Mouse (Mus musculus) mesoderm, embryonic 11.5 days (tissue): ENCODE data around the gene C3ar1.
A peak's percentile ranks its signal among the peaks of the same experiment; 100 is the strongest.

Experiments used
- DNase-seq: peaks from one replicate; pipeline ENCODE4 v3.0.0-alpha.2; 2012; ENCODE audit warnings: low read depth, low spot score

C3ar1 gene

DNA sequence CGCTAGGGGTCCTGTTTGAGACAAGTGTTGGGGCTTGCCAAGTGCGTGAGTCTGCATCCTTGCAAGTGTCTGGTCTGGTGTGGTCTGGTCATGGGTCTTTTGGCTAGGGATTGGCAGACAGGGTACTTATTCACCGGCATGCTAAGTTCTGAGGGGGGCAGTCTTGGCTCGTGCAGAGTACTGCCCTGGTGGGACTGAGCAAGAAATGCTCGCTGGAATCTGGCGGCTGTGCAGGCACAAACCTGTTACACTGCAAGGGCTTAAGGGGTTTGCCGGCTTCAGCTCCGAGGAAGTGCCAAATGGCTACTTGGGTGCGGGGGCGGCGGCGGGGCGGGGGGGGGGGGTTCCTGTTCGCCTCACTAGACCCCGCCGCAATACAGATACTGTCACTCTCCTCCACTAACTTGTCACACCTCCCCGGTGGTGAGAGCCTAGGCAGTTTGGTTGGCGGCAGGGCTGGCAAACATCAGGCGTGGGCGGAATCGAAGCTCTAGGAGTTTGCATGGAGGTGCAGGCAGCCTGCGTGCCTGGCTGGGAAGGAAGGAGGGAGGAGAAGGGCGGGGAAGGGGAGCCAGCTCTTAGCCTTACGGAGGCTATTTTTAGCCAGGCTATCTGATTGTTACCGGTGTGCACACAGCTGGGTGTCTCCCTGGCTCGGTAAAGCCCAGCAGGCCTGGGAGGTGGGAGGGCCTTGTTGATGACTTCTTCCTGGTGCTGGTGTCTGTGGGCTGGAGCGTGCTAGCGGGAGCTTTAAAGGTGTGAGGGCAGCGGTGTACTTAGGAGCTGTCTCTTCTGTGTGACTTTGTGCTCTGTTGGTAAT lies 29.8 kb downstream of the C3ar1 start:
- DNase-seq, result peak; percentile 43

DNA sequence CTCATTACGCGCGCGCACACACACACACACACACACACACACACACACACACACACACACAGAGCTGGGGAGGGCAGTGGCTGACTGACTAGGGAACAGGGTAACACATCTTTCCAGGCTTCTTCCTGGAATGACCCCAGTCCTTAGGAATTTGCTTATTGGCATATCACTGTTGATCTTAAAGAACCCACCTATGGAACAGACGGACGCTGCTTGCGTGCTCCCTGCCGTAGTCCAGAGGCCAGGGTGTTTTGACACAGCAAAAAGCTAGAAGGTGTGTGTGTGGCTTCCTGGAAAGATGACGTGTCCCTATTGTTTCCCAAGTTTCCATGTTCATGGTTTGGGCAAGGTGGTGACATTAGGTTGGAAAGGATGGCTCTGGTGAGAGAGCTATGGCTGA lies 30.8 kb downstream of the C3ar1 start:
- no peak for DNase-seq

DNA sequence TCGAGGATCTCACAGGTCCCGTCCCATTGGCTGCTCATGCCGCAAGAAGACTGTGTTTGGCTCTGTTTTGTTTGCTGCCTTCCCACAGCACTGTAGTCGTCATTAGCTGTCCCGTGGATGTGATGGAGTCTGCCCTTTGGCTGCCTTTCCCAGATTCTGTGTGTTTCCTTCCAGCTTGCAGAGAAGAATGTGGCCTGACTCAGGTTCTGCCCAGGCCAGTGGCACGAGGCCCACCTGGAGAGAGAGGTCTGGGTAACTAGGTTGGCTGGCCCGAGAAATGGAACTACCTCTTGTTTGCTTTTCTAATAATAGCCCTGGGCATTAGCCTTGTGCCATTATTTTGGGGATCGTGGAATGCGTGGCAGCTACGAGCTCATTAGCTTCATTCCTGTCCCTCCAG lies 31.9 kb downstream of the C3ar1 start:
- DNase-seq, result no peak

DNA sequence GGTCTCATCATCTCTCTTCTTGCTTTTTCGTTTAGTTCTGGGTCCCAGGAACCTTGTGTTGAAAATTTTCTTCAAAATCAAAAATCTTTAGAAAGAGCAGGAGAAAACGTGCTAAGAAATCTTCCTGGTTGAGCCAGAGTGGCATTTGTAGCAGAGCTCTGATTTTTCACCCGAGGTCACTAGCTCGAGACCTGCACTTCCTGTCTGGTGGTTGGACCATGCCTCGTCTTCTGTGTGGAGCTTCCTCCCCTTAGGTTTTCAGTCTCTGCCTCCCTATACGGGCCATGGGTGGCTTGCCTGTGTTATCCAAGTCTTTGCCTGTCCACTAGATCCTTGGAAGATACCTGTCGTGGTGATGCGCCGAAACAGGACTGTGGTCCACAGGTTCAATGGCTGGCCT lies 34.1 kb downstream of the C3ar1 start:
- DNase-seq, result no peak

DNA sequence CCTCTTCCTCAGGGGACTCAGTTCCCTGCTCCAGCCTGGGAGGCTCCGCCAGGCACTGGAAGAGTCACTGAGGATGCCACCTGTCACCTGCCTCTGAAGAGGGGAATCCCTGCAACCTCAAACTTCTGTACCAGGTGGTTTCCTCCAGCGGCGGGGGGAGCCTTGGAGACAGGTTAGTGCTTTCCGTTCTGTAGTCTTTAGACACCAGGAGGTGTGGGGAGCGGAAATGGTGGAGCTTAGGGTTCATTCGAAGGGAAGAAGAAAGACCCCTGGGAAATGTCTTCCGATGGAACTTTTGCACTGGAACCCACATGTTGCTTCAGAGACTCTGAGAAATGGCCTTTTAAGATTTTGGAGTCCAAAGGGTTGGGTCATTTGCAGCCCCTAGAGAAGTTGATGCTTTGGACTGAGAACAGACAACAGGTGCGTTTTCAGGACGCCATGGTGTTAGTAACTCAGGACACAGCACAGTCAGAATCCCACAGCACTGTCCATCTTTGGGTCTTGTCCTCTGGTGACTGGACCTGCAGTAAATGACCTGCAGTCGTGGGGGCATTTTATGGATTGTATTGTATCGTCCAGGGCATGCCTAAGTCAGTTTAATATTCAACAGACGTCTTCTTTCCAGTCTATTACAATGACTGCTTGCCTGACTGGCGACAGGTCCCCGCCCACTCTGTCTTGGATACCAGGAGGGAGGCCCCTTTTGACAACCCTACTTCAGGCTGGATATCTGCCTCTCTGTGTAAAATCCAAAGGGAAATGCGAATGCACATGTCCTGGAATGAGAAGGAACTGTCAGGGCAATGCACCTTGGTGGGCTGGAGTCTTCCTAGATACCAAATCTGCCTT lies 34.9 kb downstream of the C3ar1 start:
- DNase-seq, result no peak

DNA sequence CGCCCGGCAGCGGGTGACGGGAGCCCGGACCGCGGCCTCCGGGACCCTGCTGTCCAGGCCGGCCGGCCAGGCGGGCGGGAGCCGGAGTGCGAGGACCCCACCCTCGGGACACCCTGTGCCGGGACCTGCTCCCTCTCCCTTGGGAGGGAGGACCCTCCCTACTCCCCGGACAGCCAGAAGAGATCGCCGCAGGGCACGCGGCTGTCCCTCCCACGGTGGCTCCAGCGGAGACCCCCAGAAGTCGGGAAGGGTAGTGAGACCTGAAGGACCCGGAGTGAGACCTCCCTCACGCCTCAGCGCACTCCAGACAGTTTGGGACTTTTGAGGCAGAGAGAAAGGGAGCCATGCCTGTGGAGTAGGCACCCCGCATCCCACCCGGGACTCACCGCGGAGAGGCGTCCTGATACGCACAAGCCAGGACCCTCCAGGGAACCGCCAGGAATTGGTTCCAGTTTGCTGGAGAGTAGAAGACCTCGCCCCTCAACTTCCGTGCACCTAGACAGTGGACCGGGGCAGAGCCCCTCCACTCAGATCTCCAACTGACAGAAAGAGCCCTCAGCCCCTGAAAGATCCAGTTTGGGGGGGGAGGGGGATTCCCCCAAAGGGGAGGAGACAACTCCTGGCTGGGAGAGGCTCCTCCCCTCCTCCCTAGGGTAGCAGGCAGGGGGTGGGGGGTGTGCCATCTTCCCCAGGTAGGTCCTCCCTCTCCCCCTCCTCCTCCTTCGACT lies 35.7 kb downstream of the C3ar1 start:
- peak; percentile 31 for DNase-seq

DNA sequence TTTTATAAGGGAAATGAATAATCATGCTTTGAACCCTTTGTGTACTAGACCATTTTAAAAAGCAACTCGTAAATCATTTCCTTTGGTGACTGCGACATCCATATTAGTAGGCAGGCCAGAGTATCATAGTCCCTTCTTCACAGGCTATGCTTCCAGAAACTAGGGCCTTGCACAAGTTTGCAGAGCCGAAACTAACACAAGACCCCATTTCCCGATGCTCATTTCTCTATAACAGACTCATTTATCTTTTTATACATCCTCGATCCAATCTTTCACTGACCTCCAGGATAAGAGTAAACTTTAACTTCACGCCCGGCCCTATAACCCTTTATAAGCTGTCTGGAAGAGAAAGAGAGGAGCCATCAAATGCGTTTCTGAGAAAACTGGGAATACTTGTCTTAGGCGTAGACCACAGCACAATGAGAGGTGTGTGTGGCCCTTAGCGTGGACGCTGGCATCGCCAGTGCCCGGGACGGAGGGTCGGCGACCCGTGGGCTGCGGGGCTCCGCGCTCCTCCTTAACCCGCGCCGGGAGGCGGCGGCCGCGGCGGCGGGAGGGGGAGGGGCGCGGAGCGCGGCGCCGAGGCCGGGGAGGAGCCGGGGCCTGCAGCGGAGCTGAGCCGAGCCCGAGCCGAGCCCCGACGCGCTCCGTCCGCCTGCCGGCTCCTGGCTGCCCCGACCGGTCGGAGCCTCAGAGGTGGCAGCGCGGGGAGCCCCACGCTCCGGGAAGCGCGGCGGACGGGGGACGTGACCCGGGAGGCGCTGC lies 36.5 kb downstream of the C3ar1 start, which contains the start of gene Foxj2:
Gene Foxj2, plus strand, starts transcription at position 609 of the 765 bp plus-strand sequence.
- DNase-seq, result peak; percentile 54

DNA sequence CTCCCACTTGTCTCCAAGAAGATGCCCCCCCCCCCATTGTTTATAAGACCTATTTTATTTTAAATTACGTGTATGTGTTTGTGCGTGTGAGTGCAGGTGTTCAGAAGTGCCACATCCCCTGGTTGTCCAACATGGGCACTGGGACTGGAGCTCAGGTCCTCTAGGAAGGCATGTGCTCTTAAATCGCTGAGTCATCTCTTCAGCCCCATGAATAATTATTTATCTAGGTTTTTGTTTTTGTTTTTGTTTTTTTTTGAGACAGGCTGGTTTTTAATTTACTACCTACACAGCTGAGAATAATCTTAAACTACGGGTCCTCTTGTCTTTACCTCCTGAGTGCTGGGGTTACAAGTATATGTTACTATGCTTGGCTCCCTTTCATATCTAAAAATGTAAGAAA lies 42.3 kb downstream of the C3ar1 start:
- no peak for DNase-seq

DNA sequence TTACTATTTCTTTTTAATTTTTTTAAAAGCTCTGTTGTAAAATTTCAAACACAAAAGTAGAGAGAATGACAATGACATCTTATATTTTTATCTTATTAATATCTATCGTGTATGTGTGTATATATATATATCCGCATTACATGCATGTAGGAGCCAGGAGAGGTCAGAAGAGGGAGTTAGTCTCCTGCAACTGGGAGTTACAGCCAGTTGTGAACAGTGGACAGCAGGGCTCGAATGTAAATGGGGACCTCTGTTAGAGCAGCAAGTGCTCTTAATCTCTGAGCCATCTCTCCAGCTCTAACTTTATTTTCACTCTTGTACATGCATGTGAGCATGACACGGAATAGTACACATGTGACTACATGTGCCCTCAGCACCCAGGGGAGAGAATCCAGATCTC lies 43.2 kb downstream of the C3ar1 start:
- DNase-seq, result no peak

DNA sequence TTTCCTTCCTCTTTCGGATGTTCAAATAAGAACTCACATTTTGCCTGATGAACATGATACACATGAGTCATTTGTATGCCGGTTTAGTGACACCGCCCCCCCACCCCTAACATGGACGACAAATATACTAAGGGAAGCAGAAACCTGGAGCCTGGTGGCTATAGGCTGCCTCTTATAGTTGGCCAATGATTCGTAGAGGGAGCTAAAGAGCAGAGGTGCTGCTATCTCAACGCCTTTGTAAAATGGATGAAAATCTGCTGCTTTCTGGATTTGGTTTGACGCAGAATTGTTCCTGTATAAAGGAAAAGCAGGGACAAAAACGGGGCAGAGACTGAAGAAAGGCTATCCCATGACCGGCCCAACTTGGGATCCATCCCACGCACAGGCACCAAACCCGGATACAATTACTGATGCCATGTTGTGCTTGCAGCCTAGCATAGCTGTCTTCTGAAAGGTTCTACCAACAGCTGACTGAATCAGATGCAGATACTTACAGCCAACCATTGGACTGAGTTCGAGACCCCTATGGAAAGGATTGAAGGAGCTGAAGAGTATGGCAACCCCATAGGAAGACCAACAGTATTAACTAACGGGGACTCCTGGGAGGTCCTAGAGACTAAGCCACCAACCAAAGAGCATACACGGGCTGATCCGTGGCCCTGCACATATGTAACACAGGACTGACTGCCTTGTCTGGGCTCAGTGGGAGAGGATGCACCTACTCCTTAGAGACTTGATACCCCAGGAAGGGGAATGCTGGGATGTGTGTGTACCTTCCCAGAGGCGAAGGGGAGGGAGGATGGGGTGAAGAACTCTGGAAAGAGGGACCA lies 44.0 kb downstream of the C3ar1 start:
- peak; percentile 68 for DNase-seq

DNA sequence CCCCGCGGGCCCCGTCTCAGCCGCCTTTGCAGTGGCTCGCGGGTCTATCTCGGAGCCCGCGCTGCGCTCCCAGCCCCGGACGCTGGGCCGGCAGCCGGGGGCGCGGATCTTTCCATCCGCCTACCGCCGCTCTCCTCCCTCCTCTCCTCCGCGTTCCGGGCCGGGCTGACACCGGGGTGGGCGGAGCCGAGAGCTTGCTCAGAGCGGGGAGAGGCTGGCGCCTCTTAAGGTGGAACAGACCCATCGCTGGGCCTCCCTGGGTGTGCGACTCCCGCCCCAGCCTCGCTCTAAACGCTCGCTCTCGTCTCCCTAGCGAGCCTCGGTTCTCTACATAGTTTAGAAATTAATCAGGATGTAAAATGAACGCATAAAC lies 44.7 kb downstream of the C3ar1 start:
- DNase-seq, result peak; percentile 88

DNA sequence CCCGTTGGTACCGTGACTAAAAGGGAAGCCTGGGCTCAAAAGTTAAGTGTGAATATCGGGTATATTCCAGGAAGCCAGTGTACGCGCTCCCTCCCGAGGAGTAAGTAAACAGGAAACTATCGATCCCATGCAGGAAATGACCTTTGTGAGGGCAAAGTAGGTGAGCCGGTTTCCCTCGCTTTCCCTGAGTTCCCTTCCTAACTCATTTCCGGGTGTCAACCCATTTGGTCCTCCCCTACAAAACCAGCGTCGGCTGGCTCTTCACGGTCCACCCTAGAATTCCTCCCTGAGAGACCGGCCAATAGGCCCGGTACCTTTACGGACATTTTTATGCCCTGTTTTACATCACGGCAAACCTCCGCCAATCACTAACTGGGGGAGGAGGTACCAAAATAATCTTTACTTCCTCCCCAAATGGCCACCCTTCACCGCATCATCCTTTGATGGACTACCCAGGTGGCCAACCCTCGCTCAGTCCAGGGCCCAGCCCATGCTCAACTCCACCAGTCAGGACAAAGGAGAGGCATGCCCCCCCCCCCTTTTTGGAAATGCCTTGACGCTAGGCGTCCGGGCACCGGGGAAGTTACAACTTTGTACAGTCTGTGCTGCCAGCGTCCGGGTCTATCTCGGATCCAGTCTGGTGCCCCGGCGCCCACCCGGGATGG lies 45.2 kb downstream of the C3ar1 start:
- peak; percentile 98 for DNase-seq

DNA sequence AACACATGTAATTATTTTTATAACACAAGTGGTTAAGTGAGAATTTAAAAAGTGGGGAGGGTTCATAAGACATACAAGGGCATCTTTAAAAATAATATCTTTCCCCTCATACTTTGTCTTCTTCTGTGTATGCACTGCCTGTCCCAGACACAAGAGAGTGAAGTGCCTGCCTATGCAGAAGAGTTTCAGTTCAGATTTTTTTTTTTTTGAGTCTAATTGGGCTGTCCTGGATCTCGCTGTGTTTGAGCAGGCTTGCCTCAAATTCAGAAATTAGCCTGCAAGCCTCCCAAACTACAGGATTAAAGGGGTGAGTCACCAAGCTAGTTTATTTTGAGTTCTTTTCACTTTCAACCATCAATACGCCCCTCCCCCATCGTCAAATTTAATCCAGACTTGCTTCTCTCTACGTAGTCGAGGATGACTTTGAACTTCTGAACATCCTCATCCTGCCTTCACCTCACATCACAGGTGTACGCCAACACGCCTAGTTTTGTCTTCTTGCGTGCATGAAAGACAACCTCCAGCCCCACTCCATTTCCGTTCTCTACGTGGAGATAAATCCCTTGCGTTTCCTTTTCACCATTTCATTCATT lies 45.8 kb downstream of the C3ar1 start:
- DNase-seq, result no peak

DNA sequence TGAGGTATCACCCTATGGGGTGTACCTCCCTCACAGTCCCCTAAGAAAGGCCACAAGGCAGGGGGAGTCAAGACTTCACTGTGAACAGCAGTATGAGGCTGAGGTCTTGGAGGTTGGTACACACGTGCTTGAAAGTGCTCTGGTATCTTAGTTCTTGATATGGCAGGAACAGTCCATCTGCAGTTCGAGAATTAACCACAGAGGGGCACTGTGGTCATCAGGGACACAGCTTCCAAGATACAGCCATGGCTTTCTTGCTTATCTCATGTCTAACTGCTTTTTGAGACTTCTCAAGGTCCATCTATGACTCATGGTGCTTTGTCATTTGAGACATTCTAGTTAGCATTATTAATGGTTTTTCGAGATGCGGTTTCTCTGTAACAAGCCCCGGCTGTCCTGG lies 51.5 kb downstream of the C3ar1 start:
- DNase-seq, result peak; percentile 76

DNA sequence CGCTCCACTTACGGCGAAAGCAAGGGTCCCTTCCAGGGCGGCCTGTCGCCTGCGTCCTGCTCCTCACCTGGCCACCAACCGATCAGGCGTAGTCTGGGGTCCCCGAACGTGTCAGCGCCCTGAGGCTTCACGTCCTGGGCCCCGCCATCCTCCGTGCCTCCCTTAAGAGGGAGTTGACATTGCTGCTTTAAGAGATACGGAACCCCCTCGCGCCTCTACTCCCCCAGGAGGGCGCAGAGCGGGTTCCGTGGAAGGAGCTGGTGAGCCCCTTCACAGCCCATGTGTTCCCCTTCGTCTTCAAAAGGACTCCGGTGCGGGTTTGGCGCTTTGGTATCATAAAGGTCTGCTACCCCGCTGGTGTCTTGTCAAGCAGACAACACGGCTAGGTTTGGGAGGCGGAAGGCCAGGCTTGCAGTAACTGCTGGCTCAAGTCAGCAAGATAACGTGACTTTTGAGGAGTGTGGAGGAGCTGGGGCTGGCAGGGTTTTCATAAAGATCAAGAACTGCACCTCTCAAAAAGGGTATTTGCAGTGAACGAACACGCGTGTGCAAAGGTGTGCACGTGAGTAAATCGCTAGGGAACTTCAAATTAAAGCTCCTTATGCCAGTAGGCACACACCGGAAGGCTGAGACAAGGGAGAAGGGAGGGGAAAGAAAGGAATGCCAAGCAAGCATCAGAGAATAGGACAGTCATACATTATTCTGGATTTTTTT lies 54.0 kb downstream of the C3ar1 start:
- peak; percentile 50 for DNase-seq

DNA sequence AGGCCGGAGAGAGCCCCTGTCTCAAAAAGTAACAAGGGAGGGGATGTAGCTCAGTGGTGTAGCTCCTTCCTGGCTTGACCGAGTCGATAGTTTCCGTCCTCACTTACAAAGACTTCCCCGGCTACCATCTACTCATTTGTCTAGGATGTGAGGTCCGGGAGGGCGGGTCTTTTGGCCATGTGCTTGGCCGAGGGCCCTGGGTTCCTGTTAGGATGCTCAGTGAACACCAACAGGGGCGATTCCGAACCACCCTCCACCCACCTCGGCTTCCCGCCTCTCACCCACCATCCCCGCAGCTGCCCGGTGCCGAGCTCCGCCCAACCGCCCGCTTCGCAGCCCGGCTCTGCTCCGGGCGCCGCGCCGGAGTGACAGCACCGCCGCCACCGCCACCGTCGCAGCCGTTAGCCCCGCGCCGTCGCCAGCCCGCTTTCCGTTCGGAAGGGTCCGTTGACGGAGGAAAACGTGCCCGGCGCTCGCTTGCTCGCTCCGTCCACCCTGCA lies 54.6 kb downstream of the C3ar1 start, which contains the start of gene Slc2a3:
Gene Slc2a3, minus strand, starts transcription at position 340 of the 500 bp plus-strand sequence.
- peak; percentile 47 for DNase-seq

DNA sequence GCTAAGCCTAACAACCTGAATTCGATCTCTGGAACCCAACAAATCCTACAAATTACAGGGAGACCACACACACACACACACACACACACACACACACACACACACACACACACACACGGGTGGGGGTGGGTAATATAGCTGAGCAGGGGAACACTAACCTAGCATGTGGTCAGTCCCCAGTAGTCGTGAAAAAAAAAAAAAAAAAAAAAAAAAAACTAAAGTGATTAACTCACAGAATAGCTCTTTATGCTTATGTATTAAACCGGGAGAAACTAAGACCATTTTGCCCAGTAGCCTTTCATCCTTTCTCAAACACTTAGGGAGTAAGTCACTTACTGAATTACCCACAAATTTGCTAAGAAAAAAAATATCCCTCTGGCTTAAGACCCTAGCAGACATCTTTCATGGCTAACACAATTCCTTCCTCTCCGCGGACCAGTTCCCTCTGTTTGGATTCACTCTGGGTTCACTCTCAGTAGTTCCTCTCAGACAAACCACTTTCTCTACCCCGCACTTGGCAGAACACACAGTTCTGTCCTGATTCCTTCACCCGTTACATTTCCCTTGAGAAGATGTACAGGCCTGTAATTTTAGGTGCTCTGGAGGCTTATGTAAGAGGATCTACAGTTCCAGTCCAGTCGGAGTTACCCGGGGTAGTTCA lies 55.2 kb downstream of the C3ar1 start:
- no peak for DNase-seq
